Mouse (Mus musculus) heart, adult 8-10 months (tissue): ENCODE data around the gene Scaper. TPM values are rescaled to one million over a fixed set of nuclear protein-coding genes. Genes with fewer than 3 reads are reported as not detected.

ENCODE experiments used
- DNase-seq: peaks from one replicate; pipeline ENCODE4 v3.0.0; 2022; ENCODE audit warnings: low spot score
- total RNA-seq, 4 experiments: library from RNA; stranded (reverse); gene quantifications; 2 replicates each; pipeline ENCODE4 v1.2.4; 2022

The Scaper gene
- total RNA-seq, 4 experiments from 2014 or later, result 17.3 to 20.1 (median 18.1) TPM

- no peak for DNase-seq
These were observed 397.0 kb downstream of the Scaper start for GRCm38 (mm10) chr9:55540888-55541287.

- DNase-seq, result no peak
These were observed 397.5 kb downstream of the Scaper start for GRCm38 (mm10) chr9:55540391-55540770.

- no peak for DNase-seq
These were observed 398.1 kb downstream of the Scaper start for GRCm38 (mm10) chr9:55539661-55540390.

- no peak for DNase-seq
These were observed 398.9 kb downstream of the Scaper start for GRCm38 (mm10) chr9:55539006-55539405.

- DNase-seq, result no peak
These were observed 399.5 kb downstream of the Scaper start, which contains the start of gene Isl2 for GRCm38 (mm10) chr9:55538377-55538776. Isl2 (plus strand) TSS chr9:55538672.

- no peak for DNase-seq
These were observed 402.0 kb downstream of the Scaper start for GRCm38 (mm10) chr9:55535907-55536306.

GRCm38 (mm10) chr9:55525716-55526115 is 412.2 kb downstream of the Scaper start:
- no peak for DNase-seq

- peak; percentile 96 for DNase-seq
These were observed 425.8 kb downstream of the Scaper start, which contains the start of gene Etfa for GRCm38 (mm10) chr9:55512027-55512543. Etfa (minus strand) TSS chr9:55512243.

GRCm38 (mm10) chr9:55511521-55511993 is 426.4 kb downstream of the Scaper start:
- DNase-seq, result peak; percentile 44

- peak; percentile 45 for DNase-seq
These were observed 427.2 kb downstream of the Scaper start for GRCm38 (mm10) chr9:55510651-55511235.

GRCm38 (mm10) chr9:55509731-55510130 is 428.2 kb downstream of the Scaper start:
- DNase-seq, result no peak

GRCm38 (mm10) chr9:55508701-55509100 is 429.2 kb downstream of the Scaper start:
- DNase-seq, result peak; percentile 27

GRCm38 (mm10) chr9:55507922-55508321 is 430.0 kb downstream of the Scaper start:
- DNase-seq, result peak; percentile 53

Other genes starting within 250 kb of the Scaper start
- not detected for gene 4930563M21Rik, start 72.4 kb upstream of the Scaper start, total RNA-seq
- 10 to 100 TPM; 30.5 to 33.8 (median 31.8) TPM for gene Rcn2, start 103.7 kb upstream of the Scaper start, total RNA-seq
- gene Pstpip1, start 151.8 kb upstream of the Scaper start, total RNA-seq, result 1 to 10 TPM in 3 of 4 experiments, under 1 TPM in 1; 0.97 to 2.0 (median 1.1) TPM
- 100 to 1,000 TPM; 189 to 223 (median 201) TPM for gene Tspan3, start 227.4 kb upstream of the Scaper start, total RNA-seq